Mouse (Mus musculus): ENCODE results near the gene Slc36a2. TPM values are rescaled to one million over a fixed set of nuclear protein-coding genes. Genes with fewer than 3 reads are reported as not detected.

The Slc36a2 gene
- polyA plus RNA-seq, 1 experiment from 2014 or later = 4.1 TPM

- Histone ChIP-seq H3K36me3 (no peaks in the 10 kb centered on the region), H3K4me2 (no peak overlapping the region), H3K9ac (no peak overlapping the region), H3K9me3 (replicated peaks) (no peaks in the 10 kb centered on the region), H3K4me1 (replicated peaks) (peaks cover 16% of the 10 kb centered on the region), H3K4me3 (no peak overlapping the region), H3K27me3 (no peaks in the 10 kb centered on the region), H3K27ac (no peak overlapping the region)
- 62% methylated on average over 7 of the region's 7 CpGs for WGBS
- no peak for ATAC-seq (replicated peaks; ENCODE audit: insufficient number of reproducible peaks, insufficient read depth, low FRiP score, low read depth)
These were observed 74.2 kb downstream of the Slc36a2 start for GRCm38 (mm10) chr11:55110566-55111169.

GRCm38 (mm10) chr11:55109521-55110300, 75.2 kb downstream of the Slc36a2 start:
- Histone ChIP-seq H3K9ac (no peak overlapping the region), H3K4me3 (no peak overlapping the region), H3K4me2 (no peak overlapping the region), H3K36me3 (no peaks in the 10 kb centered on the region), H3K27me3 (no peaks in the 10 kb centered on the region), H3K4me1 (replicated peaks) (peaks cover 16% of the 10 kb centered on the region), H3K9me3 (replicated peaks) (no peaks in the 10 kb centered on the region), H3K27ac (no peak overlapping the region)
- no peak for ATAC-seq (replicated peaks; ENCODE audit: insufficient number of reproducible peaks, insufficient read depth, low FRiP score, low read depth)
- WGBS = 80% methylated on average over 7 of the region's 7 CpGs

Other genes starting within 250 kb of the Slc36a2 start
- 20.3 and 24.3 TPM in 2 replicates for gene Tnip1, start 222.2 kb downstream of the Slc36a2 start, polyA plus RNA-seq (2015; fragmentation: Nextera tagmentation; extraction: Ambion mirVana)
- gene Anxa6, start 151.6 kb downstream of the Slc36a2 start, polyA plus RNA-seq (2015; fragmentation: Nextera tagmentation; extraction: Ambion mirVana) = 315 and 367 TPM in 2 replicates
- 17.6 and 21.4 TPM in 2 replicates for gene Ccdc69, start 106.9 kb downstream of the Slc36a2 start, polyA plus RNA-seq (2015; fragmentation: Nextera tagmentation; extraction: Ambion mirVana)
- 33.6 and 40.7 TPM in 2 replicates for gene Gm2a, start 87.0 kb downstream of the Slc36a2 start, polyA plus RNA-seq (2015; fragmentation: Nextera tagmentation; extraction: Ambion mirVana)
- gene Slc36a3, start 33.4 kb downstream of the Slc36a2 start, polyA plus RNA-seq (2015; fragmentation: Nextera tagmentation; extraction: Ambion mirVana) = not detected in 2 replicates
- gene Slc36a1, start 19.3 kb upstream of the Slc36a2 start, polyA plus RNA-seq (2015; fragmentation: Nextera tagmentation; extraction: Ambion mirVana) = 1.1 and 2.8 TPM in 2 replicates
- gene Fat2, start 151.5 kb upstream of the Slc36a2 start, polyA plus RNA-seq (2015; fragmentation: Nextera tagmentation; extraction: Ambion mirVana) = 0.03 and 0.22 TPM in 2 replicates
- 1,914 and 2,149 TPM in 2 replicates for gene Sparc, start 238.1 kb upstream of the Slc36a2 start, polyA plus RNA-seq (2015; fragmentation: Nextera tagmentation; extraction: Ambion mirVana)